Mouse (Mus musculus) embryonic facial prominence, embryonic 12.5 days (tissue): ENCODE measurements around the gene Lhx2. TPM values are rescaled to one million over a fixed set of nuclear protein-coding genes. Genes with fewer than 3 reads are reported as not detected.

Experiments
- ATAC-seq: fragments of 200-750 bp; cut with Nextera tagmentation; 2 replicates; pipeline ENCODE4 v1.8.0; 2017; ENCODE audit not compliant: insufficient number of reproducible peaks, insufficient read depth, low FRiP score, low TSS enrichment
- H3K27ac ChIP-seq: fragments of 300-500 bp; sonication (generic); 2 replicates; pipeline ENCODE4 v1.5.1; 2016; ENCODE audit warnings: mild to moderate bottlenecking
- H3K27me3 ChIP-seq: fragments of 300-500 bp; sonication (generic); 2 replicates; pipeline ENCODE4 v1.6.1; 2016; ENCODE audit warnings: mild to moderate bottlenecking, moderate library complexity
- H3K36me3 ChIP-seq: fragments of 300-500 bp; sonication (generic); 2 replicates; pipeline ENCODE4 v1.6.1; 2016; ENCODE audit warnings: mild to moderate bottlenecking
- H3K4me1 ChIP-seq: fragments of 300-500 bp; sonication (generic); 2 replicates; pipeline ENCODE4 v1.6.1; 2016
- H3K4me2 ChIP-seq: fragments of 300-500 bp; sonication (generic); replicated peaks from 2 replicates; pipeline ENCODE4 v1.6.1; 2016; ENCODE audit warnings: mild to moderate bottlenecking, moderate library complexity
- H3K4me3 ChIP-seq: fragments of 300-500 bp; sonication (generic); 2 replicates; pipeline ENCODE4 v1.5.1; 2016; ENCODE audit warnings: mild to moderate bottlenecking
- H3K9ac ChIP-seq: fragments of 300-500 bp; sonication (generic); 2 replicates; pipeline ENCODE4 v1.6.1; 2016; ENCODE audit warnings: mild to moderate bottlenecking, moderate library complexity
- H3K9me3 ChIP-seq: fragments of 300-500 bp; sonication (generic); 2 replicates; pipeline ENCODE4 v1.6.1; 2016; ENCODE audit warnings: mild to moderate bottlenecking, moderate library complexity
- WGBS: fragments of 180-500 bp; shearing (Covaris S2); methylation state at CpG from one replicate; pipeline ENCODE4 v1.1.7; 2016; 5-methylcytosine and 5-hydroxymethylcytosine counted together
- polyA plus RNA-seq: library from polyadenylated mRNA; unstranded; fragments of >200 nt; fragmentation: Nextera tagmentation; extraction: Ambion mirVana; gene quantifications from 2 replicates; pipeline ENCODE4 v1.2.1, GENCODE M21; 2016

Gene Lhx2
- polyA plus RNA-seq, 1 experiment from 2014 or later = 22.2 TPM

- Histone ChIP-seq H3K27me3 (peaks cover 100% of the 10 kb centered on the region), H3K4me1 (peaks cover 25% of the 10 kb centered on the region), H3K36me3 (no peaks in the 10 kb centered on the region), H3K9ac (no peak overlapping the region), H3K4me3 (peak overlapping the region; percentile 31), H3K9me3 (no peaks in the 10 kb centered on the region), H3K27ac (no peak overlapping the region), H3K4me2 (peak overlapping the region; percentile 49; the same call in 1 of the 2 replicates)
- WGBS = 1% methylated on average over 19 of the region's 19 CpGs
- no peak for ATAC-seq
These were observed 9.8 kb downstream of the Lhx2 start for GRCm38 (mm10) chr2:38348660-38349420.

- H3K9ac ChIP-seq = peak overlapping the region; percentile 8; the same call in 1 of the 2 replicates
- no peaks in the 10 kb centered on the region for H3K9me3 ChIP-seq
- peaks cover 25% of the 10 kb centered on the region for H3K4me1 ChIP-seq
- no peak overlapping the region for H3K27ac ChIP-seq
- peak overlapping the region; percentile 66 for H3K4me2 ChIP-seq
- no peak for ATAC-seq
- no peaks in the 10 kb centered on the region for H3K36me3 ChIP-seq
- 6% methylated on average over 12 of the region's 12 CpGs for WGBS
- peaks cover 100% of the 10 kb centered on the region for H3K27me3 ChIP-seq
- peak overlapping the region; percentile 43; the same call in 1 of the 2 replicates for H3K4me3 ChIP-seq
These were observed 10.6 kb downstream of the Lhx2 start for GRCm38 (mm10) chr2:38349447-38350350.

GRCm38 (mm10) chr2:38350386-38350785 lies 11.3 kb downstream of the Lhx2 start:
- peaks cover 25% of the 10 kb centered on the region for H3K4me1 ChIP-seq

GRCm38 (mm10) chr2:38350796-38351195 lies 11.7 kb downstream of the Lhx2 start:
- Histone ChIP-seq H3K4me2 (peak overlapping the region; percentile 66), H3K9me3 (no peaks in the 10 kb centered on the region), H3K4me1 (peaks cover 25% of the 10 kb centered on the region), H3K27me3 (peaks cover 96% of the 10 kb centered on the region), H3K9ac (peak overlapping the region; percentile 8; the same call in 1 of the 2 replicates), H3K36me3 (no peaks in the 10 kb centered on the region), H3K4me3 (peak overlapping the region; percentile 43), H3K27ac (0 out of 2 replicates have a peak overlapping the region, but pooled peaks have one; percentile 31)
- WGBS = under 1% methylated on average over 29 of the region's 37 CpGs
- ATAC-seq = peak; percentile 96

More at GRCm38 (mm10) chr2:38350386-38350785, 11.3 kb downstream of the Lhx2 start:
- Histone ChIP-seq H3K4me3 (peak overlapping the region; percentile 43), H3K27me3 (peaks cover 100% of the 10 kb centered on the region), H3K9me3 (no peaks in the 10 kb centered on the region), H3K4me2 (peak overlapping the region; percentile 66), H3K27ac (0 out of 2 replicates have a peak overlapping the region, but pooled peaks have one; percentile 31), H3K36me3 (no peaks in the 10 kb centered on the region), H3K9ac (peak overlapping the region; percentile 8; the same call in 1 of the 2 replicates)
- ATAC-seq = peak; percentile 17; the same call in 1 of the 2 replicates
- under 1% methylated on average over 13 of the region's 13 CpGs for WGBS

- Histone ChIP-seq H3K9ac (peak overlapping the region; percentile 64), H3K27ac (peak overlapping the region; percentile 69; the same call in 1 of the 2 replicates), H3K4me2 (peak overlapping the region; percentile 66), H3K36me3 (no peaks in the 10 kb centered on the region), H3K9me3 (no peaks in the 10 kb centered on the region), H3K4me3 (peak overlapping the region; percentile 43), H3K27me3 (peaks cover 93% of the 10 kb centered on the region), H3K4me1 (peaks cover 32% of the 10 kb centered on the region)
- ATAC-seq = no peak
- WGBS = 1% methylated on average over 56 of the region's 57 CpGs
These were observed 12.7 kb downstream of the Lhx2 start for GRCm38 (mm10) chr2:38351641-38352320.

GRCm38 (mm10) chr2:38352321-38353007 lies 13.4 kb downstream of the Lhx2 start:
- H3K27ac ChIP-seq = no peak overlapping the region
- 1% methylated on average over 21 of the region's 21 CpGs for WGBS
- no peak for ATAC-seq
- H3K9ac ChIP-seq = 0 out of 2 replicates have a peak overlapping the region, but pooled peaks have one; percentile 64
- no peaks in the 10 kb centered on the region for H3K9me3 ChIP-seq
- H3K4me2 ChIP-seq = peak overlapping the region; percentile 66; the same call in 1 of the 2 replicates
- peak overlapping the region; percentile 43 for H3K4me3 ChIP-seq
- peaks cover 92% of the 10 kb centered on the region for H3K27me3 ChIP-seq
- no peaks in the 10 kb centered on the region for H3K36me3 ChIP-seq
- H3K4me1 ChIP-seq = peaks cover 34% of the 10 kb centered on the region

- peak overlapping the region; percentile 43 for H3K4me3 ChIP-seq
- peaks cover 33% of the 10 kb centered on the region for H3K4me1 ChIP-seq
- 3% methylated on average over 10 of the region's 10 CpGs for WGBS
- no peak for ATAC-seq
- H3K9me3 ChIP-seq = no peaks in the 10 kb centered on the region
- peaks cover 92% of the 10 kb centered on the region for H3K27me3 ChIP-seq
- no peaks in the 10 kb centered on the region for H3K36me3 ChIP-seq
- H3K27ac ChIP-seq = no peak overlapping the region
- H3K4me2 ChIP-seq = peak overlapping the region; percentile 18; the same call in 1 of the 2 replicates
- H3K9ac ChIP-seq = no peak overlapping the region
These were observed 13.9 kb downstream of the Lhx2 start for GRCm38 (mm10) chr2:38353008-38353379.

GRCm38 (mm10) chr2:38353664-38354063 lies 14.6 kb downstream of the Lhx2 start:
- H3K4me3 ChIP-seq = peak overlapping the region; percentile 43
- ATAC-seq = no peak
- no peaks in the 10 kb centered on the region for H3K9me3 ChIP-seq
- H3K27ac ChIP-seq = no peak overlapping the region
- peaks cover 92% of the 10 kb centered on the region for H3K27me3 ChIP-seq
- 12% methylated on average over 4 of the region's 4 CpGs for WGBS
- peaks cover 29% of the 10 kb centered on the region for H3K4me1 ChIP-seq
- no peak overlapping the region for H3K9ac ChIP-seq
- H3K36me3 ChIP-seq = no peaks in the 10 kb centered on the region
- H3K4me2 ChIP-seq = peak overlapping the region; percentile 30; the same call in 1 of the 2 replicates

- H3K4me2 ChIP-seq = peak overlapping the region; percentile 30
- peak overlapping the region; percentile 12; the same call in 1 of the 2 replicates for H3K9ac ChIP-seq
- no peaks in the 10 kb centered on the region for H3K9me3 ChIP-seq
- no peak overlapping the region for H3K27ac ChIP-seq
- WGBS = 3% methylated on average over 22 of the region's 22 CpGs
- no peak for ATAC-seq
- no peaks in the 10 kb centered on the region for H3K36me3 ChIP-seq
- peaks cover 92% of the 10 kb centered on the region for H3K27me3 ChIP-seq
- H3K4me1 ChIP-seq = peaks cover 29% of the 10 kb centered on the region
- H3K4me3 ChIP-seq = peak overlapping the region; percentile 28
These were observed 15.2 kb downstream of the Lhx2 start for GRCm38 (mm10) chr2:38354179-38354716.

GRCm38 (mm10) chr2:38354717-38355510 lies 15.8 kb downstream of the Lhx2 start:
- H3K27me3 ChIP-seq = peaks cover 92% of the 10 kb centered on the region
- H3K4me2 ChIP-seq = peak overlapping the region; percentile 30
- no peak for ATAC-seq
- peaks cover 29% of the 10 kb centered on the region for H3K4me1 ChIP-seq
- peak overlapping the region; percentile 28 for H3K4me3 ChIP-seq
- H3K9ac ChIP-seq = peak overlapping the region; percentile 4
- H3K36me3 ChIP-seq = no peaks in the 10 kb centered on the region
- no peak overlapping the region for H3K27ac ChIP-seq
- H3K9me3 ChIP-seq = no peaks in the 10 kb centered on the region
- WGBS = 1% methylated on average over 34 of the region's 34 CpGs
